Mouse (Mus musculus): ENCODE results near the gene 9530003J23Rik. TPM values are rescaled to one million over a fixed set of nuclear protein-coding genes. Genes with fewer than 3 reads are reported as not detected.
"Not testable (repeated sequence)": the region's sequence is repeated elsewhere in the genome, so short reads cannot be mapped to it uniquely, and the experiment has no call there.

9530003J23Rik gene
- total and polyA plus RNA-seq, 2 experiments from 2014 or later = not detected

- Histone ChIP-seq H3K4me1 (ENCODE audit: insufficient read depth, low read length) (no peaks in the 10 kb centered on the region), H3K36me3 (ENCODE audit: insufficient read depth, low read length) (peaks cover 46% of the 10 kb centered on the region)
- WGBS = 95% methylated on average over 9 of the region's 9 CpGs
Measured at GRCm38 (mm10) chr10:117216132-117216495, 22.4 kb downstream of the 9530003J23Rik start.

GRCm38 (mm10) chr10:117215409-117216131 lies 22.9 kb downstream of the 9530003J23Rik start:
- H3K4me1 ChIP-seq (ENCODE audit: insufficient read depth, low read length) = no peaks in the 10 kb centered on the region
- no peak overlapping the region for H3K9ac ChIP-seq (replicated peaks; ENCODE audit: low read length)
- 94% methylated on average over 25 of the region's 25 CpGs for WGBS
- no peaks in the 10 kb centered on the region for H3K9me3 ChIP-seq (ENCODE audit: low read length)
- H3K36me3 ChIP-seq (ENCODE audit: insufficient read depth, low read length) = peaks cover 44% of the 10 kb centered on the region
- no peak for ATAC-seq
- H3K27me3 ChIP-seq (ENCODE audit: insufficient read depth, low read length) = no peaks in the 10 kb centered on the region
- TF ChIP-seq CTCF (IDR thresholded peaks at IDR 0.05; ENCODE audit: low read depth) = no peak
- H3K4me2 ChIP-seq (ENCODE audit: low read depth, low read length) = no peak overlapping the region
- H3K27ac ChIP-seq = no peak overlapping the region
- H3K4me3 ChIP-seq (ENCODE audit: low read length) = no peak overlapping the region
- no peak for DNase-seq (ENCODE audit: low spot score)

More at GRCm38 (mm10) chr10:117216132-117216495, 22.4 kb downstream of the 9530003J23Rik start:
- no peak overlapping the region for H3K9ac ChIP-seq (replicated peaks; ENCODE audit: low read length)
- TF ChIP-seq CTCF (IDR thresholded peaks at IDR 0.05; ENCODE audit: low read depth) = no peak
- H3K27ac ChIP-seq = no peak overlapping the region
- H3K4me3 ChIP-seq (ENCODE audit: low read length) = no peak overlapping the region
- ATAC-seq (no peak), DNase-seq (ENCODE audit: low spot score) (no peak)
- H3K27me3 ChIP-seq (ENCODE audit: insufficient read depth, low read length) = no peaks in the 10 kb centered on the region
- H3K9me3 ChIP-seq (ENCODE audit: low read length) = no peaks in the 10 kb centered on the region
- H3K4me2 ChIP-seq (ENCODE audit: low read depth, low read length) = no peak overlapping the region

GRCm38 (mm10) chr10:117211023-117211422 lies 27.5 kb downstream of the 9530003J23Rik start:
- 93% methylated on average over 6 of the region's 6 CpGs for WGBS
- no peaks in the 10 kb centered on the region for H3K4me1 ChIP-seq (ENCODE audit: insufficient read depth, low read length)
- no peaks in the 10 kb centered on the region for H3K27me3 ChIP-seq (ENCODE audit: insufficient read depth, low read length)
- no peak for DNase-seq (ENCODE audit: low spot score)
- ATAC-seq = no peak
- H3K9ac ChIP-seq (replicated peaks; ENCODE audit: low read length) = no peak overlapping the region
- no peaks in the 10 kb centered on the region for H3K9me3 ChIP-seq (ENCODE audit: low read length)
- H3K27ac ChIP-seq = no peak overlapping the region
- no peak overlapping the region for H3K4me2 ChIP-seq (ENCODE audit: low read depth, low read length)
- H3K4me3 ChIP-seq (ENCODE audit: low read length) = no peak overlapping the region
- H3K36me3 ChIP-seq (ENCODE audit: insufficient read depth, low read length) = peaks cover 17% of the 10 kb centered on the region
- no peak for TF ChIP-seq CTCF (IDR thresholded peaks at IDR 0.05; ENCODE audit: low read depth)

GRCm38 (mm10) chr10:117209469-117209938 lies 29.0 kb downstream of the 9530003J23Rik start:
- 12% methylated on average over 11 of the region's 11 CpGs for WGBS
- H3K9ac ChIP-seq (replicated peaks; ENCODE audit: low read length) = 0 out of 2 replicates have a peak overlapping the region, but pooled peaks have one; percentile 30
- H3K36me3 ChIP-seq (ENCODE audit: insufficient read depth, low read length) = peaks cover 1% of the 10 kb centered on the region
- H3K4me2 ChIP-seq (ENCODE audit: low read depth, low read length) = peak overlapping the region; percentile 54
- no peaks in the 10 kb centered on the region for H3K9me3 ChIP-seq (ENCODE audit: low read length)
- no peak overlapping the region for H3K27ac ChIP-seq
- peak overlapping the region; percentile 30 for H3K4me3 ChIP-seq (ENCODE audit: low read length)
- no peaks in the 10 kb centered on the region for H3K4me1 ChIP-seq (ENCODE audit: insufficient read depth, low read length)
- TF ChIP-seq CTCF (IDR thresholded peaks at IDR 0.05; ENCODE audit: low read depth) = peak; percentile 86
- no peaks in the 10 kb centered on the region for H3K27me3 ChIP-seq (ENCODE audit: insufficient read depth, low read length)
- peak; percentile 91 for DNase-seq (ENCODE audit: low spot score)
- peak; percentile 89 for ATAC-seq

GRCm38 (mm10) chr10:117208787-117209186 lies 29.7 kb downstream of the 9530003J23Rik start:
- not testable (repeated sequence) for H3K4me3 ChIP-seq (ENCODE audit: low read length); ATAC-seq; H3K9ac ChIP-seq (replicated peaks; ENCODE audit: low read length); H3K27me3 ChIP-seq (ENCODE audit: insufficient read depth, low read length); H3K9me3 ChIP-seq (ENCODE audit: low read length); H3K36me3 ChIP-seq (ENCODE audit: insufficient read depth, low read length); DNase-seq (ENCODE audit: low spot score); H3K4me1 ChIP-seq (ENCODE audit: insufficient read depth, low read length); H3K27ac ChIP-seq; H3K4me2 ChIP-seq (ENCODE audit: low read depth, low read length)
- WGBS = 91% methylated on average over 6 of the region's 6 CpGs

GRCm38 (mm10) chr10:117208221-117208620 lies 30.3 kb downstream of the 9530003J23Rik start:
- Histone ChIP-seq H3K36me3 (ENCODE audit: insufficient read depth, low read length) (no peaks in the 10 kb centered on the region), H3K27ac (no peak overlapping the region), H3K4me2 (ENCODE audit: low read depth, low read length) (no peak overlapping the region), H3K27me3 (ENCODE audit: insufficient read depth, low read length) (no peaks in the 10 kb centered on the region), H3K9ac (replicated peaks; ENCODE audit: low read length) (no peak overlapping the region), H3K4me1 (ENCODE audit: insufficient read depth, low read length) (no peaks in the 10 kb centered on the region), H3K4me3 (ENCODE audit: low read length) (no peak overlapping the region), H3K9me3 (ENCODE audit: low read length) (no peaks in the 10 kb centered on the region)
- WGBS = 85% methylated on average over 15 of the region's 15 CpGs
- DNase-seq (ENCODE audit: low spot score) = no peak
- ATAC-seq = no peak
- no peak for TF ChIP-seq CTCF (IDR thresholded peaks at IDR 0.05; ENCODE audit: low read depth)

GRCm38 (mm10) chr10:117206070-117206469 lies 32.4 kb downstream of the 9530003J23Rik start:
- H3K27ac ChIP-seq = no peak overlapping the region
- no peak for ATAC-seq
- no peak for DNase-seq (ENCODE audit: low spot score)
- 89% methylated on average over 3 of the region's 3 CpGs for WGBS
- no peak overlapping the region for H3K4me2 ChIP-seq (ENCODE audit: low read depth, low read length)
- H3K27me3 ChIP-seq (ENCODE audit: insufficient read depth, low read length) = no peaks in the 10 kb centered on the region
- no peaks in the 10 kb centered on the region for H3K36me3 ChIP-seq (ENCODE audit: insufficient read depth, low read length)
- no peak for TF ChIP-seq CTCF (IDR thresholded peaks at IDR 0.05; ENCODE audit: low read depth)
- no peak overlapping the region for H3K9ac ChIP-seq (replicated peaks; ENCODE audit: low read length)
- no peaks in the 10 kb centered on the region for H3K4me1 ChIP-seq (ENCODE audit: insufficient read depth, low read length)
- H3K9me3 ChIP-seq (ENCODE audit: low read length) = no peaks in the 10 kb centered on the region
- H3K4me3 ChIP-seq (ENCODE audit: low read length) = no peak overlapping the region

Data from hindbrain, postnatal 0 days (tissue).